Mouse (Mus musculus) cerebellum, adult 2 months (tissue): ENCODE results near the gene Cdc14a.

Source experiments
- CTCF ChIP-seq: fragments of 200-500 bp; IDR thresholded peaks from 2 replicates; pipeline ENCODE4 v1.5.1; 2011; ENCODE audit warnings: low read depth, mild to moderate bottlenecking, control low read depth, low read length, moderate library complexity, borderline replicate concordance; ENCODE audit not compliant: insufficient read depth
- POLR2A ChIP-seq: fragments of 200-500 bp; IDR thresholded peaks from 2 replicates; pipeline ENCODE4 v1.6.1; 2011; ENCODE audit warnings: low read length, control low read depth, borderline replicate concordance; ENCODE audit not compliant: insufficient read depth

- TF ChIP-seq CTCF, result no peak
- no peak for TF ChIP-seq POLR2A
Observed at GRCm38 (mm10) chr3:116229336-116229735, 194.5 kb downstream of the Cdc14a start.
